Comparison of ENCODE assay signal across 33 mouse cellular contexts in the genomic region with DNA sequence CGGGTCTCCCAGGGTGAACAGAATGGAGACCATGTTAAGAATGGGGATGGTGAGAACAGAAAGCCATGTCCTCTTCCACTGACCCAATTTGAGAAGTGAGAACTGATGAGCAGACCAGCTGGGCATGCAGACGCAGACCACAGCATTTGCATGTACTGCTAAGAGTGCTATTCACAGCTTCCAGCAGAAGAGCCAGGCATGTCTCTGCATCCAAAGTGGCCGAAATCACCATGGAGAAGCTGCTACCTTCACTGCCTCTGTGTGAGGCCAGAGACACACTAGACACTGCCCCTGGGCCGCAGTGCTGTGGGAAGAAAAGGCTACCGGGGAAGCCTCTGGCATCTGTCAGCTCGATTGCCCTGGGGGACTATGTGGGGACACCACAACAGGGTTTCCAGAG.
A peak's percentile ranks its signal among the peaks of the same experiment; 100 is the strongest.
DNase-seq lines count a peak whose midpoint lies in the region; ATAC-seq and TF ChIP-seq lines count a peak whose summit lies in the region.
"Had no signal": no experiment of that assay in that cellular context is flagged by ENCODE, and none has a peak within 500 bp of the region (broad histone marks: within the 10 kb centered on the region; RNA-seq: fewer than 3 reads in every experiment).

No protein-coding gene starts in this region.

- no peak for DNase-seq in frontal cortex, postnatal 36 days (ENCODE audit: low spot score in 2 of 2)
- peak; percentile 40 for DNase-seq in hindbrain, postnatal 0 days (ENCODE audit: low spot score)
- no peak for DNase-seq in hindbrain, embryonic 10.5 days (ENCODE audit: low spot score)
- DNase-seq in neural tube, embryonic 10.5 days (ENCODE audit: extremely low spot score, low spot score): no peak
- peak; percentile 22 for DNase-seq in brain, adult 2 months (ENCODE audit: low read depth, low spot score)
- DNase-seq: adrenal gland, adult 2 months; adrenal gland, postnatal 14 days; B cell, adult 2 months; cerebellum, adult 11-12 months; cerebellum, adult 8-10 months; cerebellum, postnatal 10 days; cerebellum, postnatal 36 days; embryo, embryonic 11 days; gastrocnemius, postnatal 10 days; gastrocnemius, postnatal 36 days; heart, adult 2 months; heart, postnatal 14 days; heart, postnatal 4 days had no signal

- H3K27ac ChIP-seq in hindbrain, postnatal 0 days: no peak overlapping the region
- H3K27ac ChIP-seq in hindbrain, embryonic 10.5 days: no peak overlapping the region
- 0 out of 2 replicates have a peak overlapping the region, but pooled peaks have one; percentile 48 for H3K27ac ChIP-seq in neural tube, embryonic 15.5 days (replicated peaks)
- H3K27ac ChIP-seq: embryonic facial prominence, embryonic 10.5 days; embryonic facial prominence, embryonic 13.5 days; forebrain, embryonic 12.5 days; heart, adult 2 months; heart, embryonic 10.5 days; heart, embryonic 13.5 days; hindbrain, embryonic 12.5 days had no signal

- H3K4me3 ChIP-seq in hindbrain, postnatal 0 days (ENCODE audit: low read length): no peak overlapping the region
- no peak overlapping the region for H3K4me3 ChIP-seq in hindbrain, embryonic 10.5 days
- H3K4me3 ChIP-seq in neural tube, embryonic 15.5 days (replicated peaks): no peak overlapping the region
- H3K4me3 ChIP-seq: embryonic facial prominence, embryonic 10.5 days; embryonic facial prominence, embryonic 13.5 days; erythroblast, embryonic 14.5 days; forebrain, embryonic 12.5 days; heart, adult 2 months; heart, embryonic 10.5 days; heart, embryonic 13.5 days; hindbrain, embryonic 12.5 days had no signal

- TF ChIP-seq CTCF in hindbrain, postnatal 0 days (IDR thresholded peaks at IDR 0.05; ENCODE audit: low read depth): no peak

- no peaks in the 10 kb centered on the region for H3K9me3 ChIP-seq in hindbrain, postnatal 0 days (ENCODE audit: low read length)
- H3K9me3 ChIP-seq in hindbrain, embryonic 10.5 days: no peaks in the 10 kb centered on the region
- H3K9me3 ChIP-seq in neural tube, embryonic 15.5 days (replicated peaks): no peaks in the 10 kb centered on the region
- H3K9me3 ChIP-seq: embryonic facial prominence, embryonic 10.5 days; embryonic facial prominence, embryonic 13.5 days; forebrain, embryonic 12.5 days; heart, embryonic 10.5 days; heart, embryonic 13.5 days; hindbrain, embryonic 12.5 days had no signal

- H3K4me1 ChIP-seq in hindbrain, postnatal 0 days (ENCODE audit: insufficient read depth, low read length): no peaks in the 10 kb centered on the region
- 0 out of 2 replicates have a peak, but pooled peaks cover 3% of the 10 kb centered on the region for H3K4me1 ChIP-seq in hindbrain, embryonic 10.5 days (replicated peaks)
- no peaks in the 10 kb centered on the region for H3K4me1 ChIP-seq in neural tube, embryonic 15.5 days
- H3K4me1 ChIP-seq: embryonic facial prominence, embryonic 10.5 days; embryonic facial prominence, embryonic 13.5 days; forebrain, embryonic 12.5 days; heart, embryonic 10.5 days; heart, embryonic 13.5 days; hindbrain, embryonic 12.5 days had no signal

- ATAC-seq in frontal cortex, adult (ENCODE audit: low TSS enrichment): peak; percentile 64
- peak; percentile 67; the same call in 1 of the 2 replicates for ATAC-seq in hindbrain, postnatal 0 days
- ATAC-seq in neural tube, embryonic 15.5 days (ENCODE audit: low FRiP score): no peak
- ATAC-seq in megakaryocyte progenitor cell, adult 5-6 weeks (replicated peaks; ENCODE audit: poor library complexity): no peak
- ATAC-seq: forebrain, embryonic 16.5 days; intestine, postnatal 0 days; Patski had no signal

- no peak overlapping the region for H3K4me2 ChIP-seq in hindbrain, postnatal 0 days (ENCODE audit: low read depth, low read length)
- H3K4me2 ChIP-seq in neural tube, embryonic 15.5 days: no peak overlapping the region
- H3K4me2 ChIP-seq: embryonic facial prominence, embryonic 13.5 days; forebrain, embryonic 12.5 days; heart, embryonic 13.5 days; hindbrain, embryonic 12.5 days had no signal

- H3K36me3 ChIP-seq in hindbrain, postnatal 0 days (ENCODE audit: insufficient read depth, low read length): no peaks in the 10 kb centered on the region
- no peaks in the 10 kb centered on the region for H3K36me3 ChIP-seq in hindbrain, embryonic 10.5 days
- H3K36me3 ChIP-seq in neural tube, embryonic 15.5 days: no peaks in the 10 kb centered on the region
- H3K36me3 ChIP-seq: embryonic facial prominence, embryonic 10.5 days; embryonic facial prominence, embryonic 13.5 days; forebrain, embryonic 12.5 days; G1E; heart, embryonic 10.5 days; heart, embryonic 13.5 days; hindbrain, embryonic 12.5 days had no signal

- no peaks in the 10 kb centered on the region for H3K27me3 ChIP-seq in hindbrain, postnatal 0 days (ENCODE audit: insufficient read depth, low read length)
- no peaks in the 10 kb centered on the region for H3K27me3 ChIP-seq in hindbrain, embryonic 10.5 days (ENCODE audit: insufficient read depth, poor library complexity, severe bottlenecking)
- no peaks in the 10 kb centered on the region for H3K27me3 ChIP-seq in neural tube, embryonic 15.5 days (replicated peaks)
- H3K27me3 ChIP-seq: CH12.LX; embryonic facial prominence, embryonic 13.5 days; forebrain, embryonic 12.5 days; heart, embryonic 13.5 days; hindbrain, embryonic 12.5 days had no signal

- 49% methylated on average over 6 of the region's 6 CpGs for WGBS in hindbrain, postnatal 0 days
- WGBS in hindbrain, embryonic 10.5 days: 85% methylated on average over 6 of the region's 6 CpGs
- 79% methylated on average over 6 of the region's 6 CpGs for WGBS in neural tube, embryonic 15.5 days

- no peak overlapping the region for H3K9ac ChIP-seq in hindbrain, postnatal 0 days (replicated peaks; ENCODE audit: low read length)
- no peak overlapping the region for H3K9ac ChIP-seq in neural tube, embryonic 15.5 days (replicated peaks)
- H3K9ac ChIP-seq: embryonic facial prominence, embryonic 13.5 days; forebrain, embryonic 12.5 days; heart, embryonic 13.5 days; hindbrain, embryonic 12.5 days had no signal

Comparison
In these comparisons a context has a peak if more than half of its experiments do, and no peak if none do; other contexts are left out.
1. DNase-seq: peak in hindbrain, postnatal 0 days (single experiment) and brain, adult 2 months (single experiment); none in frontal cortex, postnatal 36 days (0 of 2), hindbrain, embryonic 10.5 days (single experiment) and neural tube, embryonic 10.5 days (single experiment).
2. ATAC-seq: peak in frontal cortex, adult (single experiment) and hindbrain, postnatal 0 days (single experiment); none in neural tube, embryonic 15.5 days (single experiment) and megakaryocyte progenitor cell, adult 5-6 weeks (single experiment).